Mouse (Mus musculus) liver, embryonic 14.5 days (tissue): ENCODE measurements around the gene BC035044.

Experiments used
- CTCF ChIP-seq: IDR thresholded peaks from 2 replicates; pipeline ENCODE4 v1.5.1; 2016; ENCODE audit warnings: antibody characterized with exemption, low read depth, control low read depth
- EP300 ChIP-seq: IDR thresholded peaks from 2 replicates; pipeline ENCODE4 v1.6.1; 2016; ENCODE audit warnings: antibody characterized with exemption, low read depth

GRCm38 (mm10) chr6:128818083-128818802 lies 72.7 kb downstream of the BC035044 start:
- TF ChIP-seq CTCF (no peak), EP300 (no peak)
